ENCODE assay signal across 8 mouse cellular contexts in the genomic region with DNA sequence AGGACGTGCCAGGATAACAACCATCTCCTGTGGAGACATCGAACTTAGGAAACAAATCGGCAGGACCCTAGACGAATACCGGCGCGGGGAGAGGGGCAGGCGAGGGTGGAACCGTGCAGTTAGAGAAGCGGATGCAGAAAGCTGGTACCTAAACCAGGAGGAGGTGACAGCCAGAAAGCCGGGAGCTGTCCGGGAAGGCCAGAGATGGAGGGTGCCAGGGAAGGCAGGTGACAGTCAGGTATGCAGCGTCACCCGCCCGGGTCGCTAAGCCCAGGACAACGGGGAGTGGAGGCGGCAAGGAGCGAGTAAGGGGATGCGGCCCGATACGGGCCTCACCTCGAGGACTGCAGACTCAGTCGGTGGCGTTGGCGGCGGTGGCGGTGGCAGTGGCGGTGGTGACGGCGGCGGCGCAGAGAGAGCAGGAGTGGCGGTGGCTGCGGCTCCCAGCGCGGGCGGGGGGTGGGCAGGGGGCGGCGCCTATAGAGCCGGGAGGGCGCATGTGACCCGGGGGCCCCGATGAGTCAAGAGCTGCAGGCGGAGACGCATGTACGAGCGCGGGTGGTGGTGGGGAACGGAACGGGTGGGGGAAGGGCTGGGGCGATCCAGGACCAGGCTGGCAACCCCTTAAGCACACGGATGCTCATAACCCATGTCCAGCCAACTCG. TPM values are rescaled to one million over a fixed set of nuclear protein-coding genes. Genes with fewer than 3 reads are reported as not detected.
A peak's percentile ranks its signal among the peaks of the same experiment; 100 is the strongest.
DNase-seq lines count a peak whose midpoint lies in the region; ATAC-seq and TF ChIP-seq lines count a peak whose summit lies in the region.

A gene (minus strand): TSS at position 573 of the 665 bp plus-strand sequence.

- no peaks in the 10 kb centered on the region for H3K79me3 ChIP-seq in C2C12 (ENCODE audit: low read depth)

- H3K4me2 ChIP-seq in liver, embryonic 14.5 days (ENCODE audit: low read depth) = peak within 1 kb of the TSS; percentile 52
- H3K4me2 ChIP-seq in neural tube, embryonic 15.5 days = peak within 1 kb of the TSS; percentile 80

- peak; percentile 74 for ATAC-seq in granulocyte monocyte progenitor cell, adult 5-6 weeks (replicated peaks; ENCODE audit: poor library complexity, severe bottlenecking)
- ATAC-seq in liver, embryonic 14.5 days (ENCODE audit: insufficient read depth) = 0 out of 2 replicates have a peak, but pooled peaks have one; percentile 29
- peak; percentile 91 for ATAC-seq in neural tube, embryonic 15.5 days (ENCODE audit: low FRiP score)

- H3ac ChIP-seq in C2C12 (ENCODE audit: control insufficient read depth, insufficient read length, low read depth) = peak within 1 kb of the TSS; percentile 66

- no peaks in the 10 kb centered on the region for H3K9me3 ChIP-seq in liver, embryonic 14.5 days (ENCODE audit: control insufficient read depth, low read length)
- no peaks in the 10 kb centered on the region for H3K9me3 ChIP-seq in neural tube, embryonic 15.5 days (replicated peaks)

- no peak within 1 kb of the TSS for H3K9ac ChIP-seq in liver, embryonic 14.5 days (replicated peaks)
- H3K9ac ChIP-seq in neural tube, embryonic 15.5 days (replicated peaks) = peak within 1 kb of the TSS; percentile 77

- peak; percentile 87 for DNase-seq in Muller cell, postnatal 12 days (ENCODE audit: inconsistent ontology term)
- peak; percentile 85 to 94 for DNase-seq in cerebellum, postnatal 25 days
- DNase-seq in kidney, postnatal 14 days = peak; percentile 54
- no peak for DNase-seq in liver, embryonic 14.5 days (ENCODE audit: low read depth in 3 of 3, low spot score in 3 of 3)
- DNase-seq in c-Kit-positive CD71-positive TER-119-positive erythroid progenitor cells, embryonic 14.5 days (ENCODE audit: low spot score) = no peak

- peak within 1 kb of the TSS; percentile 29 for H3K4me3 ChIP-seq in C2C12 (ENCODE audit: insufficient read depth, poor library complexity, severe bottlenecking)
- peak within 1 kb of the TSS; percentile 11 to 46 for H3K4me3 ChIP-seq in liver, embryonic 14.5 days (ENCODE audit: insufficient read depth in 1 of 2, low read depth in 2 of 2, low read length in 2 of 2)
- peak within 1 kb of the TSS; percentile 63 for H3K4me3 ChIP-seq in neural tube, embryonic 15.5 days (replicated peaks)

- no peak for TF ChIP-seq EP300 in liver, embryonic 14.5 days (IDR thresholded peaks at IDR 0.05; ENCODE audit: low read depth)

- no peaks in the 10 kb centered on the region for H3K36me3 ChIP-seq in C2C12 (ENCODE audit: control insufficient read depth, insufficient read depth)
- H3K36me3 ChIP-seq in liver, embryonic 14.5 days (replicated peaks; ENCODE audit: control insufficient read depth, insufficient read depth, low read depth) = no peaks in the 10 kb centered on the region
- peaks cover 3% of the 10 kb centered on the region; the same call in 1 of the 2 replicates for H3K36me3 ChIP-seq in neural tube, embryonic 15.5 days

- no peaks in the 10 kb centered on the region for H3K27me3 ChIP-seq in C2C12 (ENCODE audit: control insufficient read depth, insufficient read depth, insufficient read length)
- peaks cover 30% of the 10 kb centered on the region for H3K27me3 ChIP-seq in liver, embryonic 14.5 days (ENCODE audit: control insufficient read depth, insufficient read depth, low read length)
- no peaks in the 10 kb centered on the region; the same call in none of the 2 replicates for H3K27me3 ChIP-seq in neural tube, embryonic 15.5 days (replicated peaks)

- TF ChIP-seq CTCF in C2C12 (IDR thresholded peaks at IDR 0.05; ENCODE audit: control insufficient read depth, insufficient read depth, insufficient read length) = no peak
- no peak for TF ChIP-seq CTCF in liver, embryonic 14.5 days (IDR thresholded peaks at IDR 0.05; ENCODE audit: low read depth)

- 2% methylated on average over 51 of the region's 54 CpGs for WGBS in liver, embryonic 14.5 days (ENCODE audit: insufficient replicate concordance)
- WGBS in neural tube, embryonic 15.5 days = 1% methylated on average over 46 of the region's 54 CpGs

- no peak within 1 kb of the TSS for H3K27ac ChIP-seq in liver, embryonic 14.5 days
- peak within 1 kb of the TSS; percentile 84 for H3K27ac ChIP-seq in neural tube, embryonic 15.5 days (replicated peaks)

- peaks cover 0 to 8% of the 10 kb centered on the region in 2 experiments; a peak in 2 of 4 replicates for H3K4me1 ChIP-seq in liver, embryonic 14.5 days (replicated peaks; ENCODE audit: control insufficient read depth in 2 of 2, insufficient read depth in 2 of 2, low read length in 1 of 2)
- peaks cover 32% of the 10 kb centered on the region for H3K4me1 ChIP-seq in neural tube, embryonic 15.5 days

- H3K79me2 ChIP-seq in C2C12 (ENCODE audit: control insufficient read depth, insufficient read depth) = no peaks in the 10 kb centered on the region

TF ChIP-seq in C2C12, 6 proteins besides CTCF, POLR2A, EP300 and RAD21:
- no peak for TF ChIP-seq USF1 (IDR thresholded peaks at IDR 0.05; ENCODE audit: low read depth)
- no peak for TF ChIP-seq MYOG (IDR thresholded peaks at IDR 0.05; ENCODE audit: control insufficient read depth, extremely low read depth, insufficient read length)
- TF ChIP-seq MAX (IDR thresholded peaks at IDR 0.05) = no peak
- TF ChIP-seq MYOD1 (IDR thresholded peaks at IDR 0.05; ENCODE audit: control insufficient read depth, insufficient read length, low read depth) = no peak
- no peak for TF ChIP-seq CEBPB (IDR thresholded peaks at IDR 0.05; ENCODE audit: low read depth)
- no peak for TF ChIP-seq FOSL1 (IDR thresholded peaks at IDR 0.05; ENCODE audit: insufficient read depth, low read length, poor library complexity, severe bottlenecking)
TF ChIP-seq in C2C12: peak in this region for 0.

RNA-seq across cellular contexts. Expression of the gene that starts here (rescaled TPM):
- 5.5 TPM for polyA plus RNA-seq in C2C12 (2012; fragmentation: generic; extraction: Trizol)
- total RNA-seq in granulocyte monocyte progenitor cell, adult 5-6 weeks (2014; fragmentation: Nextera tagmentation) = 0.23 TPM in 1 of 2 replicates, not detected in the other
- total RNA-seq in granulocyte monocyte progenitor cell, adult 5-6 weeks (2017) = not detected in 2 replicates
- polyA plus RNA-seq in liver, embryonic 14.5 days (2012; rRNA removed) = 0.47 and 0.50 TPM in 2 replicates
- 0.09 TPM in 1 of 2 replicates, not detected in the other for polyA plus RNA-seq in liver, embryonic 14.5 days (2014; fragmentation: Nextera tagmentation; extraction: Ambion mirVana)
- 197 and 226 TPM in 2 replicates for polyA plus RNA-seq in neural tube, embryonic 15.5 days (2015; fragmentation: Nextera tagmentation; extraction: Ambion mirVana)

Comparison
In these comparisons a context has a peak if more than half of its experiments do, and no peak if none do; other contexts are left out.
1. RNA of the gene that starts here (polyA plus RNA-seq): 197 to 226 TPM in neural tube, embryonic 15.5 days; 5.5 TPM in C2C12 (single experiment) and 0.09 to 0.50 TPM in liver, embryonic 14.5 days; every median in the first group is over 10 times any median in the second.
2. Peak in ATAC-seq in granulocyte monocyte progenitor cell, adult 5-6 weeks; RNA of the gene not detected or under 1 TPM.
3. Peak in ATAC-seq, H3K4me3 ChIP-seq and H3K4me2 ChIP-seq in liver, embryonic 14.5 days; RNA of the gene not detected or under 1 TPM.
4. DNase-seq: peak in Muller cell, postnatal 12 days (single experiment), cerebellum, postnatal 25 days (2 of 2) and kidney, postnatal 14 days (single experiment); none in liver, embryonic 14.5 days (0 of 3) and c-Kit-positive CD71-positive TER-119-positive erythroid progenitor cells, embryonic 14.5 days (single experiment).
5. ATAC-seq: peak in every context shown above with its lines; median percentile 91 in neural tube, embryonic 15.5 days; 74 in granulocyte monocyte progenitor cell, adult 5-6 weeks; 29 in liver, embryonic 14.5 days.
6. Peak in every context shown above with its lines, with median percentiles within 50 percentile points of each other: H3K4me3 ChIP-seq.